Mouse (Mus musculus) liver, embryonic 16.5 days (tissue): ENCODE measurements at regions not wholly inside any gene's neighbourhood (a gene's known extent, or its start where the extent isn't known, plus 50 kb on each side); places are given as distances from the start of the nearest gene placed in this dataset.

ENCODE experiments used
- ATAC-seq: fragments of 200-750 bp; cut with Nextera tagmentation; 2 replicates; pipeline ENCODE4 v1.8.0; 2017; ENCODE audit warnings: low read depth, mild to moderate bottlenecking, moderate number of reproducible peaks, moderate library complexity
- H3K27ac ChIP-seq: fragments of 300-500 bp; sonication (generic); 2 replicates; pipeline ENCODE4 v1.5.1; 2014; ENCODE audit warnings: mild to moderate bottlenecking, low read length
- H3K27me3 ChIP-seq: fragments of 300-500 bp; sonication (generic); 2 replicates; pipeline ENCODE4 v1.6.1; 2014; ENCODE audit warnings: low read depth, low read length, mixed read lengths; ENCODE audit not compliant: control insufficient read depth, insufficient read depth
- H3K36me3 ChIP-seq: fragments of 300-500 bp; sonication (generic); 2 replicates; pipeline ENCODE4 v1.6.1; 2014; ENCODE audit warnings: mild to moderate bottlenecking; ENCODE audit not compliant: control insufficient read depth, insufficient read depth
- H3K4me1 ChIP-seq: fragments of 300-500 bp; sonication (generic); 2 replicates; pipeline ENCODE4 v1.6.1; 2014; ENCODE audit warnings: low read depth, low read length, mixed read lengths; ENCODE audit not compliant: control insufficient read depth
- H3K4me2 ChIP-seq: fragments of 300-500 bp; sonication (generic); 2 replicates; pipeline ENCODE4 v1.6.1; 2014; ENCODE audit warnings: low read depth, low read length, mixed read lengths
- H3K4me3 ChIP-seq: fragments of 300-500 bp; sonication (generic); 2 replicates; pipeline ENCODE4 v1.5.1; 2014; ENCODE audit warnings: low read depth, mild to moderate bottlenecking, low read length
- H3K9ac ChIP-seq: fragments of 300-500 bp; sonication (generic); 2 replicates; pipeline ENCODE4 v1.6.1; 2014; ENCODE audit warnings: low read depth, low read length
- H3K9me3 ChIP-seq: fragments of 300-500 bp; sonication (generic); replicated peaks from 2 replicates; pipeline ENCODE4 v1.6.1; 2016; ENCODE audit warnings: low read length; ENCODE audit not compliant: control insufficient read depth
- WGBS: fragments of 180-500 bp; shearing (Covaris S2); extraction: QIAGEN DNeasy Blood & Tissue Kit; methylation state at CpG from one replicate; pipeline ENCODE4 v1.1.7; 2014; ENCODE audit not compliant: insufficient replicate concordance; 5-methylcytosine and 5-hydroxymethylcytosine counted together

DNA sequence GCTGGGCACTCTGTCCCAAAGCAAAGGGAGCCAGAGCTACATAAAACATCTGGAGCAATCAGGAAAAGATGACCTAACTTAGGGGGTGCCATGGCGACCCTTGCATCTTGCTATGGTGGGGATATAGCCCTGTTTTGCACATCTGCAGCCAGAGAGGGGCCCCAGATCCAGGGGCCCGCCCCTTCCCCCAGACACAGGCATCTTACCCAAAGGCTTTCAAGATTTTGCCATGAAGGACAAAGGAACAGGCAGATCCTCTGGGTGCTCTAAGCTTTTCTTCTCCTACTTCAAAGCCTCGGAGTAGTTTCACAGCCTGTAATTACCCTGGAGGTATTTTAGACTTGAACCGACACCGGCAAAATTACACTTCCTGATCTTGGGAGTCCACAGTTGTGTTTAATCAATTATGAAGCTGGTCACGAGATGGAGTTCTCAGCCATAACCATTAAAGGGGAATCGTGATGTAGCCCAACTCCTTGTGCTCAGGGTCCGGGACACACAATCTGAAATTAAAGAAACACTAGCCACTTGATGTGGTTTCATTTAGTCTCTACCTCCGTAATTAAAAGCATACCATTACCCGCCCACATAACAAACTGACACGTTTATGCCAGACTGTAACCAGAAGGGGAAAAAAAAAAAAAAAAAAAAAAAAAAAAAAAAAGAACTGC is 565.7 kb downstream of the Bcl11a start:
- 55% methylated on average over 11 of the region's 11 CpGs for WGBS
- no peak for ATAC-seq
- H3K4me3 ChIP-seq: no peak overlapping the region

DNA sequence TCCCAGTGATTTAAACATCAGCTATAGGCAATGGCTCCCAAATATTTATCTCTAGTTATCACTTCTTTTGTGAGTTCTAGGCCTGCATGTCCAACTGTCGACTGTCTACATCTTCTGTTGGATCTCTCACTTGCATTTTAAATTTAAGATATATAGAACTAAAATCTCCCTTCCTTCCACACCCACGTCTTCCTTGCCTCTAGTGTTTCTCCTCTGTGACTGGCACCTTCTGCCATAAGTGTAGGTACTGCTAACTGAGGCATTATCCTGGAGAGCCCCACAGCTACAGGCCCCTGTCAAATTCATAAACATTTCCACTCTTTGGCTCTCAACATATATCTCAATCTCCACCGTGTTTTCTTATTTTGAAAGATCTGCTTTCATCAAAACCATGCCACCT is 575.0 kb downstream of the Bcl11a start:
- H3K4me3 ChIP-seq: no peak overlapping the region
- 44% methylated on average over 3 of the region's 3 CpGs for WGBS
- no peak for ATAC-seq

More for the DNA sequence above, 565.7 kb downstream of the Bcl11a start:
- Histone ChIP-seq H3K9me3 (no peaks in the 10 kb centered on the region), H3K27me3 (no peaks in the 10 kb centered on the region), H3K27ac (no peak overlapping the region), H3K4me1 (no peaks in the 10 kb centered on the region), H3K36me3 (no peaks in the 10 kb centered on the region), H3K4me2 (no peak overlapping the region), H3K9ac (no peak overlapping the region)

DNA sequence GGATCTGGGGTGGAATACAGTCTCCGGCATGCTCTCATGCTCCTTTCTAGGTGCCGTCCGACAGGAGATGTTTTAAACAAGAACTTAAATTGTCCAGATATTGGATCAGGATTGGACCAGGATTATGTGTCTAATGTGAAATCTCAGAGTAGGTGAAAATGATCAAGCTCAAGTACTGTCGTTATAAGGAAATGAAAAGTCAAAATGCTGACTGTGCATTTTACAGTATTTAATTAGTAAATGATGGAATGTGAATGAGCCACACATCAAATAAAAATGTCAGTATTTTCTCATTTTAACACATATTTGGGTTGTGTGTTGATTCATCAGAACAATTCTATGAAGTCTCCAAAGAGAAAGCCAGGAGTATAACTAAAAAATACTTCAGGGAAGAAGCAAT is 586.2 kb downstream of the Bcl11a start:
- ATAC-seq: no peak
- H3K27ac ChIP-seq: no peak overlapping the region
- no peaks in the 10 kb centered on the region for H3K4me1 ChIP-seq
- no peak overlapping the region for H3K4me2 ChIP-seq
- no peaks in the 10 kb centered on the region for H3K27me3 ChIP-seq
- 82% methylated on average over 4 of the region's 4 CpGs for WGBS
- no peaks in the 10 kb centered on the region for H3K9me3 ChIP-seq
- H3K9ac ChIP-seq: no peak overlapping the region
- H3K4me3 ChIP-seq: no peak overlapping the region
- H3K36me3 ChIP-seq: no peaks in the 10 kb centered on the region

More for the DNA sequence above, 575.0 kb downstream of the Bcl11a start:
- Histone ChIP-seq H3K27me3 (no peaks in the 10 kb centered on the region), H3K27ac (no peak overlapping the region), H3K36me3 (no peaks in the 10 kb centered on the region), H3K9ac (no peak overlapping the region), H3K4me1 (no peaks in the 10 kb centered on the region), H3K9me3 (no peaks in the 10 kb centered on the region), H3K4me2 (no peak overlapping the region)

DNA sequence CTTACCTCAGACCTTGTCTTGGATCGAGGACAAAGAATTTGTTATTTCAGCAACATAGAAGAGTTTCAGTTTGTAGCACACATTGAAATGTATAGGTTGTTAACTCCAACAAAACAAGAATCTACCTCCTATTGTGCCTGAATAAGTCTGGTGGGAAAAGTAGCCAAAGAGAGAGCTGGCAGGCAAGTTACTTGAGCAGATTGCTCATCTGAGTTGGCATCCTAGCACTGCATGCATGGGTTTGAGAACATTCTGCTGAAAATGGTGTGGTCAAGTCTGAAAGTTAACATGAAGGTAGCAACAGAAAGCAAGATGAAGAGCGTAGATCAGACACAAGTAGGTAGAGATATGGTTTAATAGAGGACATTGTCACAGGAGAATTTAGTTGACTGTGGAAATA is 587.5 kb downstream of the Bcl11a start:
- WGBS: 54% methylated on average over 2 of the region's 2 CpGs
- Histone ChIP-seq H3K9ac (no peak overlapping the region), H3K27ac (no peak overlapping the region), H3K36me3 (no peaks in the 10 kb centered on the region), H3K4me2 (no peak overlapping the region), H3K4me1 (no peaks in the 10 kb centered on the region), H3K4me3 (no peak overlapping the region), H3K27me3 (no peaks in the 10 kb centered on the region), H3K9me3 (no peaks in the 10 kb centered on the region)
- no peak for ATAC-seq

DNA sequence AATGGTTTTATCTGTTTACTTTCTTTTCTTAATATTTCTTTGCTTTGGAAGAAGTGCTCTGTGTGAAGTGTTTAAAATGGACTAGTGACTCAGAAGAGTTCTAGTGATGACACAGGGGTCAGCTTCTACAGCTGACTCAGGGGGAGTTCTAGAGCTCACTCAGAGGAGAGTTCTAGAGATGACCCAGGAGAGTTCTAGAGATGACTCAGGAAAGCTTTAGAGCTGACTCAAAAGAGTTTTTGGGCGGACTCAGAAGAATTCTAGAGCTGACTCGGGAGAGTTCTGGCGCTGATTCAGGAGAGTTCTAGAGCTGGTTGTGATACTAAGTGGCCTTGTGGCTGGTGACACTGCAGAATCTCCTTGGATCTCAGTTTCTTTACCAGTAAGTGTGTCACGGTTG is 593.8 kb downstream of the Bcl11a start:
- Histone ChIP-seq H3K9me3 (no peaks in the 10 kb centered on the region), H3K4me1 (no peaks in the 10 kb centered on the region), H3K36me3 (no peaks in the 10 kb centered on the region), H3K27me3 (no peaks in the 10 kb centered on the region), H3K9ac (no peak overlapping the region), H3K27ac (no peak overlapping the region), H3K4me3 (no peak overlapping the region), H3K4me2 (no peak overlapping the region)
- ATAC-seq: no peak
- WGBS: 53% methylated on average over 4 of the region's 4 CpGs

DNA sequence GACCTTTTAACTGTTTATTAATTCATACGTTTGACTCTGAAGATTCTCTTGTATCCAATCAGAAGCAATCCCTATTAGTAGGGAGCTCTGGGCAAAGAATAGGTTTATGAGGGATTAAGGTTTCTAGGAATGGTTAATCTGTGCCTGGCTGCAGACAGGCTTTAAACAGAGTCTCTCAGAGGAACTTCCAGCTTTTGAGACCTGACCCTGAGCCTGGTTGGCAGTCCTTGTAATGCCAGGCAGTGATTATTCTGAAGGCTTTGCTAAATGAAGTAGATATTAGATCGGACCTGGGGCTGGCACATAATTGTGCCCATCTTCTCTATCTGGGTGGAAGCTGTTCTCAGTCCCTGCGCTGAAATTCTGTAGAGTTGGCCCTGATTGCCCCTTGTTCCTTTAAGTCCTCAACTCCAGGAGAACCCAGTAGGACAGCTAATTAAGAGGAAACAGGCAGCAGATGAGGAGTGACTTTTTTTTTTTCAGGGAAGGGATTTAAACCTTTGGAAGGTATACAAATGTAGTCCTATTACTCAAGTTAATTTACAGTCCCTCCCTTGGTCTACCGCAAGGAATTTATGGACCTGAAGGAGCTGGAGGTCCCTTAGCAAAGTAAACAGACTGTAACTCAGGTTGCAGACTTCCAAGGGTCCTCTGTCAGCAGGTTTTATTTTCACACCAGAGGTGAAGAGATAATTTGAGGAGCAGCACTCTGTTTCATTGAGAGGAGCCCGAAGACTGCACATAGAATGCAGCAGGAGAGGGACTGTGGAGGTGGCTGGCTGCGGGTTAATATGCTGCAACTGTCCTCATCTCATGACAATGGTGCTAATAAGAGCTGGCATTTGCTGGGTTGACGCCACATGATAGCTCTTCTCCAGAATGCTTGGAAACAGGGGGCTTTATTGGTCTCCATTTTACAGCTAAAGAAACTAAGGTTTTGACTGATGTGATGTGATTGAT is 595.7 kb downstream of the Bcl11a start:
- Histone ChIP-seq H3K4me3 (no peak overlapping the region), H3K27me3 (no peaks in the 10 kb centered on the region), H3K36me3 (no peaks in the 10 kb centered on the region), H3K9me3 (no peaks in the 10 kb centered on the region), H3K27ac (no peak overlapping the region), H3K9ac (no peak overlapping the region), H3K4me2 (no peak overlapping the region), H3K4me1 (no peaks in the 10 kb centered on the region)
- no peak for ATAC-seq
- 50% methylated on average over 7 of the region's 7 CpGs for WGBS

DNA sequence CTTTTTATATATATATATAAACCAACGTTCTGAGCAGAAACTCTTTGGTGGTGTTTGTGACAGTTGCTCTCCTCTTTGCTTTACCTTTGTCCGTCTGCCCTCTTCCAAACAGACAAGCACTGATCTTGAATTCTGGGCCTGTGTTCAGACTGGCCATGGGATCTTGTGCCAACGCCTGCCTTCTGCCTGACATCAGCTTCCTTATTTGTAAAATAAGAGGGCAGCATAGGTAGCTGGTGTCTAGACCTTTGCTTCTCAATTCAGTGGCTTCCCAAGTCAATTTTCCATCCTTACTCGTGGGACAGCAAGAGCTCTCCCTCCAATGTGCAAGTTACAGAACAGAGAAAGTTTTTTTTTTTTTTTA is 596.3 kb downstream of the Bcl11a start:
- WGBS: 35% methylated on average over 4 of the region's 4 CpGs
- no peaks in the 10 kb centered on the region for H3K36me3 ChIP-seq
- H3K4me2 ChIP-seq: no peak overlapping the region
- no peaks in the 10 kb centered on the region for H3K4me1 ChIP-seq
- no peaks in the 10 kb centered on the region for H3K9me3 ChIP-seq
- H3K27me3 ChIP-seq: no peaks in the 10 kb centered on the region
- H3K4me3 ChIP-seq: no peak overlapping the region
- no peak overlapping the region for H3K9ac ChIP-seq
- no peak overlapping the region for H3K27ac ChIP-seq
- ATAC-seq: no peak

DNA sequence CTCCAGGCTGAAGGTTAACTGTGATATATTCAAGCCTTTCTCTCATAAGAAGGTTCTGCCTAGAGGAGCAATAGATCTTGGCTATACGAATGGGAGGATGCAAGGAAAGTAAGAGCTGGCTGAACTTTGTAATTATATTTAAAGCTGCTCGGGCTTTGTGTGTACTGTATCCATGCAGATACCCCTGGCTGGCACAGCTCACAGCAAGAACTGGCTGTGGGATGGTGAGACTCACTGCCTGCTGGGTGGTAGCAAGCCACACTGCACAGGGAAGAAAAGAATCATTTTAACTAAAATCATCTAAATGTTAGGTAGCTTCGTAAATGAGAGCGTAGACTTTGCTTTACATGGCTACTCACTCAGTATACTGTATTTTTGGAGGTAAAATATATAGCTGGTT is 599.2 kb downstream of the Bcl11a start:
- H3K4me3 ChIP-seq: no peak overlapping the region
- H3K4me2 ChIP-seq: no peak overlapping the region
- WGBS: 63% methylated on average over 4 of the region's 4 CpGs
- H3K36me3 ChIP-seq: no peaks in the 10 kb centered on the region
- H3K9ac ChIP-seq: no peak overlapping the region
- no peaks in the 10 kb centered on the region for H3K9me3 ChIP-seq
- no peaks in the 10 kb centered on the region for H3K4me1 ChIP-seq
- H3K27ac ChIP-seq: no peak overlapping the region
- H3K27me3 ChIP-seq: no peaks in the 10 kb centered on the region
- ATAC-seq: no peak

DNA sequence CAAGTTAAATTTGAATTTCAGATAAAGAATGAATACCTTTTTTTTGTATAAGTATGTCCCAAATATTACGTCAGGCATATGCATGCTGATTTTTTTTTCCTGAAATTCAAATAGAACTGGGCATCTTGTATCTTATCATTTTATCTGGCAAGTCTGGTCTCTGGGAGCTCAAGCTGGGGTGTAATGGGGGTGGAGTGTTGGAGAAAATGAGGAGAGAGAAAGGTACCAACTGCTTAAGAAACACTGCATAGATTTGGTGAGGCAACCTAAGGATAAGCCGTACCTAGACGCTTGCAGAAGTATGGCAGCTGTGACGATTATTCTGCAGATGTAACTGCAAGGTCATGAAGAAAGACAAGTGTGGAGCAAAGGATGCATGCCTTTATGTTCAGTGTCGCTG is 601.7 kb downstream of the Bcl11a start:
- H3K9ac ChIP-seq: no peak overlapping the region
- no peak overlapping the region for H3K27ac ChIP-seq
- H3K9me3 ChIP-seq: no peaks in the 10 kb centered on the region
- ATAC-seq: no peak
- WGBS: 62% methylated on average over 5 of the region's 5 CpGs
- H3K36me3 ChIP-seq: no peaks in the 10 kb centered on the region
- no peak overlapping the region for H3K4me3 ChIP-seq
- no peaks in the 10 kb centered on the region for H3K27me3 ChIP-seq
- no peaks in the 10 kb centered on the region for H3K4me1 ChIP-seq
- no peak overlapping the region for H3K4me2 ChIP-seq
